12 mouse cellular contexts compared by ENCODE assay signal in the genomic region with DNA sequence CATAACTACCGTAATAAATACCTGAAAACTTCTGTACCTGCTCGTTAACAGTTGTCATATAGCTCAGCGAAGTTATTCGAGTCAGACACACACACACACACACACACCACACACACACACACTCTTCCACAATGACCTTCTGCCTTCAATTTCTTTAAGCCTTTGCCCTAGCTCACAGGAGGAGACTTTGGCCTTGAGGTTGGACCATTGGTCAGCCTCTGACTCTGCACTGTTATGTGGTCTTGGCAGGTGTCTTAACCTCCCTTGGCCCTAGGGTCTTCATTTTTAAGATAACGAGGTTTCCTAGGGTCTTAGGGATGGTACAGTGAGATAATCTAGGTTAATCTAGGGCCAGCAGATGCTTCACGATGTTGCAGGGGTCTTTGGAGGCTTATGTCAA. TPM values are rescaled to one million over a fixed set of nuclear protein-coding genes. Genes with fewer than 3 reads are reported as not detected.
DNase-seq lines count a peak whose midpoint lies in the region; ATAC-seq and TF ChIP-seq lines count a peak whose summit lies in the region.
"Had no signal": no experiment of that assay in that cellular context is flagged by ENCODE, and none has a peak within 500 bp of the region (broad histone marks: within the 10 kb centered on the region; RNA-seq: fewer than 3 reads in every experiment).

No protein-coding gene starts in this region.

- 87% methylated on average over 6 of the region's 6 CpGs for WGBS in hindbrain, embryonic 12.5 days
- WGBS in hindbrain, embryonic 11.5 days = 88% methylated on average over 6 of the region's 6 CpGs
- 67% methylated on average over 6 of the region's 6 CpGs for WGBS in liver, embryonic 13.5 days (ENCODE audit: insufficient replicate concordance)
- 81% methylated on average over 6 of the region's 6 CpGs for WGBS in liver, embryonic 11.5 days
- WGBS in liver, postnatal 0 days (ENCODE audit: insufficient replicate concordance) = 85% methylated on average over 6 of the region's 6 CpGs
- 63% methylated on average over 6 of the region's 6 CpGs for WGBS in small intestine, adult 2 months

- no peak for TF ChIP-seq POLR2A in small intestine, adult 2 months (IDR thresholded peaks at IDR 0.05; ENCODE audit: low read depth, low read length)

- no peaks in the 10 kb centered on the region for H3K9me3 ChIP-seq in hindbrain, embryonic 12.5 days (replicated peaks)
- no peaks in the 10 kb centered on the region for H3K9me3 ChIP-seq in hindbrain, embryonic 11.5 days (ENCODE audit: control insufficient read depth, low read length)
- H3K9me3 ChIP-seq in liver, embryonic 13.5 days (replicated peaks) = no peaks in the 10 kb centered on the region
- H3K9me3 ChIP-seq in liver, embryonic 11.5 days (ENCODE audit: control insufficient read depth, low read length) = no peaks in the 10 kb centered on the region
- H3K9me3 ChIP-seq in liver, postnatal 0 days (ENCODE audit: low read length) = no peaks in the 10 kb centered on the region
- H3K9me3 ChIP-seq: heart, embryonic 10.5 days; limb, embryonic 12.5 days had no signal

- H3K36me3 ChIP-seq in hindbrain, embryonic 12.5 days = no peaks in the 10 kb centered on the region
- no peaks in the 10 kb centered on the region for H3K36me3 ChIP-seq in hindbrain, embryonic 11.5 days (ENCODE audit: control insufficient read depth, insufficient read depth, low read length)
- no peaks in the 10 kb centered on the region for H3K36me3 ChIP-seq in liver, embryonic 13.5 days
- H3K36me3 ChIP-seq in liver, embryonic 11.5 days (ENCODE audit: control insufficient read depth, insufficient read depth, low read length) = no peaks in the 10 kb centered on the region
- no peaks in the 10 kb centered on the region for H3K36me3 ChIP-seq in liver, postnatal 0 days (replicated peaks; ENCODE audit: insufficient read depth, low read length)
- H3K36me3 ChIP-seq in small intestine, adult 2 months (ENCODE audit: control insufficient read depth, insufficient read depth, low read length) = no peaks in the 10 kb centered on the region
- H3K36me3 ChIP-seq: heart, embryonic 10.5 days; limb, embryonic 12.5 days had no signal

- H3K27ac ChIP-seq in hindbrain, embryonic 12.5 days = no peak overlapping the region
- no peak overlapping the region for H3K27ac ChIP-seq in hindbrain, embryonic 11.5 days (ENCODE audit: low read depth, low read length)
- H3K27ac ChIP-seq in liver, embryonic 13.5 days = no peak overlapping the region
- H3K27ac ChIP-seq in liver, embryonic 11.5 days (ENCODE audit: low read depth, low read length) = no peak overlapping the region
- no peak overlapping the region for H3K27ac ChIP-seq in liver, postnatal 0 days (ENCODE audit: low read depth)
- H3K27ac ChIP-seq in small intestine, adult 2 months (ENCODE audit: insufficient read depth, low read depth, low read length) = peak overlapping the region; percentile 91
- H3K27ac ChIP-seq: limb, embryonic 12.5 days had no signal

- no peak for TF ChIP-seq EP300 in liver, postnatal 0 days (IDR thresholded peaks at IDR 0.05; ENCODE audit: low read depth)

- no peak for DNase-seq in hindbrain, embryonic 11.5 days (ENCODE audit: low spot score)
- DNase-seq in liver, embryonic 13.5 days = no peak
- no peak for DNase-seq in liver, embryonic 11.5 days (ENCODE audit: low spot score)
- no peak for DNase-seq in liver, postnatal 0 days
- DNase-seq in right cerebral cortex, postnatal 14 days = no peak
- no peak for DNase-seq in right cerebral cortex, adult 18-20 months
- DNase-seq: lung, postnatal 14 days had no signal

- peak overlapping the region; percentile 89; the same call in 1 of the 2 replicates for H3K4me2 ChIP-seq in hindbrain, embryonic 12.5 days (replicated peaks)
- no peak overlapping the region for H3K4me2 ChIP-seq in hindbrain, embryonic 11.5 days (replicated peaks; ENCODE audit: low read depth, low read length)
- peak overlapping the region; percentile 66; the same call in 1 of the 2 replicates for H3K4me2 ChIP-seq in liver, embryonic 13.5 days
- no peak overlapping the region for H3K4me2 ChIP-seq in liver, embryonic 11.5 days
- peak overlapping the region; percentile 71; the same call in 1 of the 2 replicates for H3K4me2 ChIP-seq in liver, postnatal 0 days (ENCODE audit: low read depth, low read length)

- no peak overlapping the region for H3K9ac ChIP-seq in hindbrain, embryonic 12.5 days
- H3K9ac ChIP-seq in hindbrain, embryonic 11.5 days (ENCODE audit: low read depth, low read length) = no peak overlapping the region
- H3K9ac ChIP-seq in liver, embryonic 13.5 days = no peak overlapping the region
- H3K9ac ChIP-seq in liver, embryonic 11.5 days (ENCODE audit: low read depth, low read length) = no peak overlapping the region
- no peak overlapping the region for H3K9ac ChIP-seq in liver, postnatal 0 days (replicated peaks)

- no peak for TF ChIP-seq CTCF in liver, postnatal 0 days (IDR thresholded peaks at IDR 0.05; ENCODE audit: low read depth)
- TF ChIP-seq CTCF in small intestine, adult 2 months (IDR thresholded peaks at IDR 0.05; ENCODE audit: extremely low read depth, insufficient read length, insufficient replicate concordance, low read depth, low read length) = no peak

- no peak for ATAC-seq in hindbrain, embryonic 12.5 days (ENCODE audit: low FRiP score)
- no peak for ATAC-seq in hindbrain, embryonic 11.5 days (ENCODE audit: low FRiP score)
- ATAC-seq in liver, embryonic 13.5 days (ENCODE audit: low read depth) = no peak
- ATAC-seq in liver, embryonic 11.5 days (replicated peaks; ENCODE audit: low FRiP score) = no peak
- ATAC-seq in liver, postnatal 0 days = no peak
- ATAC-seq: Patski had no signal

- H3K4me1 ChIP-seq in hindbrain, embryonic 12.5 days = peaks cover 10% of the 10 kb centered on the region
- H3K4me1 ChIP-seq in hindbrain, embryonic 11.5 days (replicated peaks; ENCODE audit: control insufficient read depth, insufficient read depth, low read length) = no peaks in the 10 kb centered on the region; the same call in 1 of the 2 replicates
- peaks cover 18% of the 10 kb centered on the region for H3K4me1 ChIP-seq in liver, embryonic 13.5 days (replicated peaks)
- peaks cover 9% of the 10 kb centered on the region for H3K4me1 ChIP-seq in liver, embryonic 11.5 days (replicated peaks; ENCODE audit: control insufficient read depth, insufficient read depth, low read length)
- H3K4me1 ChIP-seq in liver, postnatal 0 days (ENCODE audit: insufficient read depth) = no peaks in the 10 kb centered on the region
- H3K4me1 ChIP-seq in small intestine, adult 2 months (ENCODE audit: control insufficient read depth, insufficient read depth, insufficient read length, low read length) = peaks cover 13% of the 10 kb centered on the region; the same call in 1 of the 2 replicates

- H3K4me3 ChIP-seq in hindbrain, embryonic 12.5 days = no peak overlapping the region
- no peak overlapping the region for H3K4me3 ChIP-seq in hindbrain, embryonic 11.5 days (ENCODE audit: low read depth, low read length)
- peak overlapping the region; percentile 49; the same call in 1 of the 2 replicates for H3K4me3 ChIP-seq in liver, embryonic 13.5 days (replicated peaks)
- H3K4me3 ChIP-seq in liver, embryonic 11.5 days (ENCODE audit: low read depth, low read length) = no peak overlapping the region
- H3K4me3 ChIP-seq in liver, postnatal 0 days (ENCODE audit: low read depth, low read length) = no peak overlapping the region
- peak overlapping the region; percentile 69 for H3K4me3 ChIP-seq in small intestine, adult 2 months (ENCODE audit: low read depth, low read length)

- peaks cover 20% of the 10 kb centered on the region for H3K27me3 ChIP-seq in hindbrain, embryonic 12.5 days
- H3K27me3 ChIP-seq in hindbrain, embryonic 11.5 days (ENCODE audit: control insufficient read depth, insufficient read depth, low read length) = 0 out of 2 replicates have a peak, but pooled peaks cover 8% of the 10 kb centered on the region
- H3K27me3 ChIP-seq in liver, embryonic 13.5 days = peaks cover 29% of the 10 kb centered on the region
- peaks cover 5% of the 10 kb centered on the region; the same call in 1 of the 2 replicates for H3K27me3 ChIP-seq in liver, embryonic 11.5 days (replicated peaks; ENCODE audit: control insufficient read depth, insufficient read depth, low read length)
- no peaks in the 10 kb centered on the region for H3K27me3 ChIP-seq in liver, postnatal 0 days (ENCODE audit: insufficient read depth, low read length)
- no peaks in the 10 kb centered on the region for H3K27me3 ChIP-seq in small intestine, adult 2 months (ENCODE audit: control insufficient read depth, insufficient read depth, low read length)
- H3K27me3 ChIP-seq: Patski had no signal

RNA-seq across cellular contexts. Expression of a gene that starts 1.0 kb away (rescaled TPM):
- polyA plus RNA-seq in hindbrain, embryonic 12.5 days (2016; fragmentation: Nextera tagmentation; extraction: Ambion mirVana) = 12.4 and 14.2 TPM in 2 replicates
- 6.9 and 7.6 TPM in 2 replicates for polyA plus RNA-seq in hindbrain, embryonic 11.5 days (2014; fragmentation: Nextera tagmentation; extraction: Ambion mirVana)
- 5.4 and 5.6 TPM in 2 replicates for polyA plus RNA-seq in liver, embryonic 13.5 days (2015; fragmentation: Nextera tagmentation; extraction: Ambion mirVana)
- 5.4 and 8.2 TPM in 2 replicates for polyA plus RNA-seq in liver, embryonic 11.5 days (2014; fragmentation: Nextera tagmentation; extraction: Ambion mirVana)
- polyA plus RNA-seq in liver, postnatal 0 days (2015; fragmentation: Nextera tagmentation; extraction: Ambion mirVana) = 18.7 and 22.8 TPM in 2 replicates
- polyA plus RNA-seq in small intestine, adult 2 months (2012; rRNA removed) = 219 and 481 TPM in 2 replicates

RNA-seq across cellular contexts. Expression of a gene that starts 15.8 kb away (rescaled TPM):
- 120 and 127 TPM in 2 replicates for polyA plus RNA-seq in hindbrain, embryonic 12.5 days (2016; fragmentation: Nextera tagmentation; extraction: Ambion mirVana)
- polyA plus RNA-seq in hindbrain, embryonic 11.5 days (2014; fragmentation: Nextera tagmentation; extraction: Ambion mirVana) = 96.7 and 99.1 TPM in 2 replicates
- 91.6 and 97.5 TPM in 2 replicates for polyA plus RNA-seq in liver, embryonic 13.5 days (2015; fragmentation: Nextera tagmentation; extraction: Ambion mirVana)
- polyA plus RNA-seq in liver, embryonic 11.5 days (2014; fragmentation: Nextera tagmentation; extraction: Ambion mirVana) = 111 and 118 TPM in 2 replicates
- 79.2 and 80.6 TPM in 2 replicates for polyA plus RNA-seq in liver, postnatal 0 days (2015; fragmentation: Nextera tagmentation; extraction: Ambion mirVana)
- 249 and 335 TPM in 2 replicates for polyA plus RNA-seq in small intestine, adult 2 months (2012; rRNA removed)

RNA-seq across cellular contexts. Expression of a gene that starts 23.1 kb away (rescaled TPM):
- polyA plus RNA-seq in hindbrain, embryonic 12.5 days (2016; fragmentation: Nextera tagmentation; extraction: Ambion mirVana) = 5.6 and 7.1 TPM in 2 replicates
- polyA plus RNA-seq in hindbrain, embryonic 11.5 days (2014; fragmentation: Nextera tagmentation; extraction: Ambion mirVana) = 4.2 and 7.8 TPM in 2 replicates
- 33.9 and 37.6 TPM in 2 replicates for polyA plus RNA-seq in liver, embryonic 13.5 days (2015; fragmentation: Nextera tagmentation; extraction: Ambion mirVana)
- polyA plus RNA-seq in liver, embryonic 11.5 days (2014; fragmentation: Nextera tagmentation; extraction: Ambion mirVana) = 58.6 and 60.2 TPM in 2 replicates
- 56.9 and 57.7 TPM in 2 replicates for polyA plus RNA-seq in liver, postnatal 0 days (2015; fragmentation: Nextera tagmentation; extraction: Ambion mirVana)
- 285 and 579 TPM in 2 replicates for polyA plus RNA-seq in small intestine, adult 2 months (2012; rRNA removed)

RNA-seq across cellular contexts. Expression of a gene that starts 24.1 kb away (rescaled TPM):
- not detected in 2 replicates for polyA plus RNA-seq in hindbrain, embryonic 12.5 days (2016; fragmentation: Nextera tagmentation; extraction: Ambion mirVana)
- not detected in 2 replicates for polyA plus RNA-seq in hindbrain, embryonic 11.5 days (2014; fragmentation: Nextera tagmentation; extraction: Ambion mirVana)
- 0.03 and 0.07 TPM in 2 replicates for polyA plus RNA-seq in liver, embryonic 13.5 days (2015; fragmentation: Nextera tagmentation; extraction: Ambion mirVana)
- polyA plus RNA-seq in liver, embryonic 11.5 days (2014; fragmentation: Nextera tagmentation; extraction: Ambion mirVana) = 0.04 TPM in 2 replicates
- polyA plus RNA-seq in liver, postnatal 0 days (2015; fragmentation: Nextera tagmentation; extraction: Ambion mirVana) = 0.05 TPM in 1 of 2 replicates, not detected in the other
- 0.44 and 2.0 TPM in 2 replicates for polyA plus RNA-seq in small intestine, adult 2 months (2012; rRNA removed)
- polyA plus RNA-seq: limb, embryonic 12.5 days; Patski had no signal

RNA-seq across cellular contexts. Expression of a gene that starts 31.1 kb away (rescaled TPM):
- polyA plus RNA-seq in hindbrain, embryonic 12.5 days (2016; fragmentation: Nextera tagmentation; extraction: Ambion mirVana) = 121 and 122 TPM in 2 replicates
- polyA plus RNA-seq in hindbrain, embryonic 11.5 days (2014; fragmentation: Nextera tagmentation; extraction: Ambion mirVana) = 46.0 and 48.5 TPM in 2 replicates
- 41.6 and 42.7 TPM in 2 replicates for polyA plus RNA-seq in liver, embryonic 13.5 days (2015; fragmentation: Nextera tagmentation; extraction: Ambion mirVana)
- 89.5 and 95.1 TPM in 2 replicates for polyA plus RNA-seq in liver, embryonic 11.5 days (2014; fragmentation: Nextera tagmentation; extraction: Ambion mirVana)
- polyA plus RNA-seq in liver, postnatal 0 days (2015; fragmentation: Nextera tagmentation; extraction: Ambion mirVana) = 25.3 and 30.9 TPM in 2 replicates
- polyA plus RNA-seq in small intestine, adult 2 months (2012; rRNA removed) = 51.8 and 81.9 TPM in 2 replicates

Comparison
In these comparisons a context has a peak if more than half of its experiments do, and no peak if none do; other contexts are left out.
1. H3K4me2 ChIP-seq: peak in hindbrain, embryonic 12.5 days (single experiment), liver, embryonic 13.5 days (single experiment) and liver, postnatal 0 days (single experiment); none in hindbrain, embryonic 11.5 days (single experiment) and liver, embryonic 11.5 days (single experiment).
2. H3K4me3 ChIP-seq: peak in liver, embryonic 13.5 days (single experiment) and small intestine, adult 2 months (single experiment); none in hindbrain, embryonic 12.5 days (single experiment), hindbrain, embryonic 11.5 days (single experiment), liver, embryonic 11.5 days (single experiment) and liver, postnatal 0 days (single experiment).